Mouse (Mus musculus) midbrain, embryonic 13.5 days (tissue): Measurements from ENCODE around the gene Crocc. TPM values are rescaled to one million over a fixed set of nuclear protein-coding genes. Genes with fewer than 3 reads are reported as not detected.

Source experiments
- ATAC-seq: fragments of 200-750 bp; cut with Nextera tagmentation; 2 replicates; pipeline ENCODE4 v1.8.0; 2017; ENCODE audit warnings: mild to moderate bottlenecking, moderate TSS enrichment, moderate library complexity
- H3K27ac ChIP-seq: fragments of 300-500 bp; sonication (generic); 2 replicates; pipeline ENCODE4 v1.5.1; 2015; ENCODE audit warnings: inconsistent platforms, mild to moderate bottlenecking, moderate library complexity
- H3K27me3 ChIP-seq: fragments of 300-500 bp; sonication (generic); 2 replicates; pipeline ENCODE4 v1.6.1; 2015; ENCODE audit warnings: mild to moderate bottlenecking, inconsistent platforms
- H3K36me3 ChIP-seq: fragments of 300-500 bp; sonication (generic); 2 replicates; pipeline ENCODE4 v1.6.1; 2015; ENCODE audit warnings: mild to moderate bottlenecking, inconsistent platforms
- H3K4me1 ChIP-seq: fragments of 300-500 bp; sonication (generic); replicated peaks from 2 replicates; pipeline ENCODE4 v1.6.1; 2015; ENCODE audit warnings: inconsistent platforms
- H3K4me2 ChIP-seq: fragments of 300-500 bp; sonication (generic); replicated peaks from 2 replicates; pipeline ENCODE4 v1.6.1; 2015; ENCODE audit warnings: moderate library complexity, mild to moderate bottlenecking, inconsistent platforms
- H3K4me3 ChIP-seq: fragments of 300-500 bp; sonication (generic); replicated peaks from 2 replicates; pipeline ENCODE4 v1.5.1; 2015; ENCODE audit warnings: mild to moderate bottlenecking, inconsistent platforms
- H3K9ac ChIP-seq: fragments of 300-500 bp; sonication (generic); replicated peaks from 2 replicates; pipeline ENCODE4 v1.6.1; 2015; ENCODE audit warnings: mild to moderate bottlenecking, inconsistent platforms
- H3K9me3 ChIP-seq: fragments of 300-500 bp; sonication (generic); 2 replicates; pipeline ENCODE4 v1.6.1; 2016; ENCODE audit warnings: mild to moderate bottlenecking, inconsistent platforms
- WGBS: fragments of 180-500 bp; shearing (Covaris S2); methylation state at CpG from one replicate; pipeline ENCODE4 v1.1.7; 2015; 5-methylcytosine and 5-hydroxymethylcytosine counted together
- polyA plus RNA-seq: library from polyadenylated mRNA; unstranded; fragments of >200 nt; fragmentation: Nextera tagmentation; extraction: Ambion mirVana; gene quantifications from 2 replicates; pipeline ENCODE4 v1.2.1, GENCODE M21; 2015

The Crocc gene
- polyA plus RNA-seq, 1 experiment from 2014 or later: 8.8 TPM

DNA sequence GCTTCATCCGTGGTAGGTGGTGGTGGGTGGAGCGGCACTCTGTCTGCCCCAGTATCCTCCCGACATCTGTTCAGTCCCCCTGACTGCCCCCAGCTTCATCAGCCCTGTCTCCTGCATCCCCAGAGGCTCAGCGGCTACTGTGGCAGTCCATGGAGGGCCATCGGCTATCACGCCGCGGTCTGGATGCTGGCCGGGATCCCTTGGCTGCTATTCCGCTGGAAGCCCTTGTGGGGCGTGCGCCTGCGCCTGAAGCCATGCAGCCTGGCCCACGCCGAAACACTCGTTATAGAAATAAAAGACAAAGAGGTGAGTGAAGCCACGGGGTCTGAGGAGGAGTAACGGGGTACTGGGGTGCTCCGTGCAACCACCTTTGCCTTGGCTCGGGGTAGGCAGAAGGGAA lies 68.1 kb downstream of the Crocc start:
- H3K36me3 ChIP-seq: peaks cover 70% of the 10 kb centered on the region
- WGBS: 84% methylated on average over 20 of the region's 20 CpGs

DNA sequence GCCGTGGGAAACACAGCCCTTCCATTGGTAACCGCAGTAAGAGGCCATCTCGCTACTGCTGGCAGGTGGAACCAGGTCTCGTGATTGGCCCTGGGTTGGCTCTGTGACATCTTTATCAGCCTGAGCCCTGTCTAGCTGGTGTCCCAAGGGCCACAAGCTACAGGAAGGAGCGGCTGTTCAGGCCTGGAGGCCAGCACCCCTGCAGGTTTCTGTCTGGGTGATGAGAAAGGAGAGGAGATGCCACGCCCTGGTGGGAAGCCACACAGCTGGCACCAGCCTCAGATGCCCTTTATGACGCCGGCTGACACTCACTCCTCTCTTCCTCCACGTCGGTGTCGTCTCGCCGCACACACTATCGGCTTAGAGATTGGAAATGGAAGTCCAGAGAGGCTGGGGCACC lies 70.9 kb downstream of the Crocc start:
- ATAC-seq: no peak
- 88% methylated on average over 14 of the region's 14 CpGs for WGBS

More for the DNA sequence above, 68.1 kb downstream of the Crocc start:
- ATAC-seq: no peak
- no peak overlapping the region for H3K4me3 ChIP-seq
- H3K9me3 ChIP-seq: no peaks in the 10 kb centered on the region
- no peaks in the 10 kb centered on the region for H3K27me3 ChIP-seq
- H3K4me2 ChIP-seq: no peak overlapping the region
- H3K4me1 ChIP-seq: peaks cover 32% of the 10 kb centered on the region
- H3K9ac ChIP-seq: no peak overlapping the region
- H3K27ac ChIP-seq: no peak overlapping the region

DNA sequence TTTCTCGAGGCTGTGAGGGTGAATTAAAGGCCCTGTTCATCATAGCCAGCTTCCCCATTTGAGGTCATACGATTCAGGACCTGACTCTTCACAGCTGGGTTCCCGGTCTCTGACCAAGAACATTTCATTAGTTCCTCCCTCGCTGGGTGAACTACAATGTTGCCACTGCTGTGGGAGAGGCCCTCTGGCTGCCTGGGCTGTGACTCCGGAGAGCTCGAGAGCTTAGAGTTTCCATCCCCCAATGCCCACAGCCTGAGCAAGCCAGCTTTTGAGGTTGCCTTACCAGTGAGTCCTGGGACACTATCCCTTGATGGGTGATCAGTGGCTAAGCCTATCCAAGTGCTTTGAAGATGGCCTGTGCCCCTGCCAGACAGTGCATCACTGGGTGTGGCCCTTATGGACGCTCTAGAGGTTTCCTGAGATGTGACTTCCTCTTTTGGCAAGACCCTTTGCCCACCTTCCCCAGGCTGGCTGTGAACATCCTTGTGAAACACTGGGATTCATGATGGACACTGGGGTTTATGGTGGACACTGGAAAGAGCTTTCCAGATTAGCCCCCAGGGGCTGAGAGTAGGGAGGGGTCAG lies 71.6 kb downstream of the Crocc start:
- Histone ChIP-seq H3K36me3 (peaks cover 36% of the 10 kb centered on the region), H3K9me3 (no peaks in the 10 kb centered on the region), H3K4me3 (peak overlapping the region; percentile 91), H3K27me3 (no peaks in the 10 kb centered on the region), H3K4me2 (peak overlapping the region; percentile 83), H3K9ac (peak overlapping the region; percentile 97), H3K27ac (no peak overlapping the region), H3K4me1 (peaks cover 41% of the 10 kb centered on the region)
- WGBS: 62% methylated on average over 7 of the region's 7 CpGs
- no peak for ATAC-seq

More for the DNA sequence above, 70.9 kb downstream of the Crocc start:
- no peak overlapping the region for H3K4me2 ChIP-seq
- no peak overlapping the region for H3K9ac ChIP-seq
- H3K9me3 ChIP-seq: no peaks in the 10 kb centered on the region
- peaks cover 43% of the 10 kb centered on the region for H3K36me3 ChIP-seq
- H3K4me1 ChIP-seq: peaks cover 41% of the 10 kb centered on the region
- no peak overlapping the region for H3K4me3 ChIP-seq
- no peaks in the 10 kb centered on the region for H3K27me3 ChIP-seq
- no peak overlapping the region for H3K27ac ChIP-seq

DNA sequence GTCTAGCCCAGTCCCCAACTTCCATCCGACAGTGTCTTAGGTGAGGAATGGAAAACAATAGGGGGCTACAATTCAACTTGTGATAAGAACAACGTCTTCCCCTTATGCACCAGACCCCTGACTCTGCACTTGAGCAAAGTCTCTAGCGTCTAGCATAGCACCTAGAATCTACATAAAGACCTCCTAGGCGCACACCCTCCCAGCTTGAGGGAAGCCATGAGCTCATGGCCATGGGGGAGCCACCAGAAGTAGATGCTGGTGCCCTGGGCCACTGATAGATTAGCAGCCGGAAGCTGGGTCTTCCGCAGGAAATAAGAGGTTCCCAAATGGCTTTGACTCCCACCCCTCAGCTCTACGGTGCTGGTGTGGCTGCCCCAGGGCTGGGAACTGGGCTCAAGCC lies 72.9 kb downstream of the Crocc start:
- Histone ChIP-seq H3K27ac (peak overlapping the region; percentile 87; the same call in 1 of the 2 replicates), H3K4me1 (peaks cover 49% of the 10 kb centered on the region), H3K4me2 (peak overlapping the region; percentile 83), H3K4me3 (peak overlapping the region; percentile 91), H3K36me3 (peaks cover 24% of the 10 kb centered on the region), H3K9me3 (no peaks in the 10 kb centered on the region), H3K27me3 (no peaks in the 10 kb centered on the region), H3K9ac (peak overlapping the region; percentile 97)
- peak; percentile 4; the same call in 1 of the 2 replicates for ATAC-seq
- 32% methylated on average over 7 of the region's 7 CpGs for WGBS

DNA sequence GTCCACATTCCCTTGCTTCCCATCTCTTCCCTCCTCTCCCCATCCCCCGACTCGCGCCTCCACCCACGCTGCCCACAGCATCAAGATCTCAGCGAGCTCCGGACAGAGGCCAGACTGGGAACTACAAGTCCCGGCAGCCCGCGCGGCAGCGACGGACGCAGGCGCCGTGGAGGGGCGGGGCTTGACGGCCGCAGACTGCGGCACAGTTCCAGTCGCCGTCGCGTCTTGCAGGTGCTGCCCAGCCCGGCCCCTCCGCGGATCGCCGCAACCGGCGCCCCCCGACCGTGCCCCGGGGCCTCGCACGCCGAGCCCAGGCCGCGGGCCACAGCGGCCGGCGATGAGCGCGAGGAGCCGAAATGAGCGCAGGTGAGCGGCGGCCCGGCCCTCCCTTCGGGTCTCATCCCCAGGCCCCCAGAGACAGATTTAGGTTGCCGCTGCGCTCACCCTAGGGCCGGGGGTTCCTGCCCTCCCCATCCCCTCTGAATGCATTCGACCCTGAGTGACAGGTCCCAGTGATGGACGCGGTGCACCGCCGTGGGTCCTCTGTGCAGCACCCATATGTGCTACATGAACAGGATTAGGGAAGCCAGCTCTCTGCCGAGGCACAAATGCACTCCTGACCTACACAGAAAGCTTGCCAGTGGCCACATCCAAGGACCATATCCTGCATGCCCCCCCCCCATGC lies 73.5 kb downstream of the Crocc start, which contains the start of gene Atp13a2:
Atp13a2 (plus strand) TSS at position 163 of the 685 bp plus-strand sequence.
- Histone ChIP-seq H3K4me2 (peak within 1 kb of the TSS; percentile 83), H3K9ac (peak within 1 kb of the TSS; percentile 97), H3K9me3 (no peaks in the 10 kb centered on the region), H3K27ac (peak within 1 kb of the TSS; percentile 87), H3K36me3 (peaks cover 17% of the 10 kb centered on the region), H3K27me3 (no peaks in the 10 kb centered on the region), H3K4me1 (peaks cover 49% of the 10 kb centered on the region), H3K4me3 (peak within 1 kb of the TSS; percentile 91)
- peak; percentile 92 for ATAC-seq
- 1% methylated on average over 58 of the region's 58 CpGs for WGBS

DNA sequence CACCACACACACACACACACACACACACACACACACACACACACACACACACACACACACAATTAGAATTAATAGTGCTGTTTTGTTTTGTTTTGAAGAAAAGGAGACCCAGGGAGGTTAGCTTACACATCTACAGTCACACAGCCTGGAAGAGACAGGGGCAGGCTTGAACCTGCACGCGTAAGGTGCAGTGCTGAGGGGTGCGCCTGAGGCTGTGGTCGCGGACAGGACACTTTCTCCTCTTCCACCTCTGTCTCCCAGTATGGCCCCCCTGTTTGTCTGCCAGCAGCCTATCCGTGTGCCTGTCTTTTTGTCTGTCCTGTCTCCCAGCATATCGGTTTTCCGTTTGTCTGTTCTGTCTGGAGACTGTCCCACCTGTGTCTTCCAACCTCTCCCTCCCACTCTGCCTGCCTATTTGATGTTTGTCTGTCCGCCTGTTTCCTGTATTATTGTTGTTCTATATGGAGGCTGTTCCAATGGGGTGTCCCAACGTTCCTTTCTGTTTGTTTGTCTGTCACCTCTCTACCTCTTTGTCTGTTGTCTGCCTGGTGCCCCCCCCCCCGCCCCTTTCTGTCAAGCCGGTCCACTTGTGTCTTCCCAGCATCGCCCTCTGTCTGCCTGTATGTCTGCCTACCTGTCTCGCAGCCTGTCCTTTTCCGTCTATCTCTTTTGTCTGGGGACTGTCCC lies 74.2 kb downstream of the Crocc start:
- peak; percentile 11 for ATAC-seq
- H3K27ac ChIP-seq: peak overlapping the region; percentile 87
- peaks cover 49% of the 10 kb centered on the region for H3K4me1 ChIP-seq
- H3K9ac ChIP-seq: peak overlapping the region; percentile 97
- H3K4me3 ChIP-seq: peak overlapping the region; percentile 91
- H3K27me3 ChIP-seq: no peaks in the 10 kb centered on the region
- peak overlapping the region; percentile 83 for H3K4me2 ChIP-seq
- peaks cover 14% of the 10 kb centered on the region for H3K36me3 ChIP-seq
- WGBS: 29% methylated on average over 15 of the region's 15 CpGs
- no peaks in the 10 kb centered on the region for H3K9me3 ChIP-seq

DNA sequence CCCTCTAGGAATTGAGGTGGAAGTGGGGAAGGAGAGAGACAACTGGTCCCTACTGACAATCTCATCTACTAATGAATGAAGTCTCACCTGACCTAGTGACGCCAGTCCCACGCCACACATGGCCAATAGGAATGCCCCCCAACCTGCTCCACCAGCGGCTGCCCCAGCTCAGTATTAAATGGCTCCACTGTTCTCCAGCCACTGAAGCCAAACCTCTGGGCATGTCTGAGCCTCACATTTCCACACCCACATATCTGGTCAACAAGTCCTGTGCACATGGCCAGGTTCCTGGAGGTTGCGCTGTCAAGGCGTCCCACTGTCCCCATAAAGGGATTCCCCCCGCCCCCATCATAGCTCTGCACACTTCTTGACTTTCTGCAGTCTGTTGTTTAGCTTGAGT lies 75.8 kb downstream of the Crocc start:
- H3K9ac ChIP-seq: no peak overlapping the region
- no peaks in the 10 kb centered on the region for H3K9me3 ChIP-seq
- no peak overlapping the region for H3K4me2 ChIP-seq
- H3K4me1 ChIP-seq: peaks cover 40% of the 10 kb centered on the region
- no peak overlapping the region for H3K27ac ChIP-seq
- H3K27me3 ChIP-seq: no peaks in the 10 kb centered on the region
- H3K36me3 ChIP-seq: peaks cover 20% of the 10 kb centered on the region
- no peak overlapping the region for H3K4me3 ChIP-seq
- 91% methylated on average over 6 of the region's 6 CpGs for WGBS
- no peak for ATAC-seq

DNA sequence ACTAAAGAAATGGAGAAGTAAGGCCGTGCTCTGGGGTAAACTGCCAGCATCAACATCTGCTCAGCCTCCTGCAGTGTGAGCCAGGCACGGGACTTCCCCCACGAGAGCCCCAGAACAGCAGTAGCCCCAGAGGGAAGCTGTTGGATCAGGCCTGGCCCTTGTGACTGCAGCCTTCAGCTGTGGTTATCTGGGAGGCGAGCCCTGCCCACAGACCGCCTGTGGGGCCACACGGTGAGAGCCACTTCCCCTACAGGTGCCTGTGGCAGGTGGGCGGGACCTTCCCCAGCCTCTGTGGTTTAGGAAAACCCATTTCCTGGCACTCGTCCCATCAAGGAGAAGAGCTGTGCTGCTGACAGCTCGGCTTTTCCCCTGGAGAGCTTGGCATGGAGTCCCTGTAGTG lies 76.9 kb downstream of the Crocc start:
- Histone ChIP-seq H3K36me3 (peaks cover 31% of the 10 kb centered on the region), H3K9me3 (no peaks in the 10 kb centered on the region), H3K4me3 (no peak overlapping the region), H3K4me2 (no peak overlapping the region), H3K27ac (peak overlapping the region; percentile 35), H3K4me1 (peaks cover 29% of the 10 kb centered on the region), H3K9ac (no peak overlapping the region), H3K27me3 (no peaks in the 10 kb centered on the region)
- ATAC-seq: no peak
- WGBS: 23% methylated on average over 9 of the region's 9 CpGs

DNA sequence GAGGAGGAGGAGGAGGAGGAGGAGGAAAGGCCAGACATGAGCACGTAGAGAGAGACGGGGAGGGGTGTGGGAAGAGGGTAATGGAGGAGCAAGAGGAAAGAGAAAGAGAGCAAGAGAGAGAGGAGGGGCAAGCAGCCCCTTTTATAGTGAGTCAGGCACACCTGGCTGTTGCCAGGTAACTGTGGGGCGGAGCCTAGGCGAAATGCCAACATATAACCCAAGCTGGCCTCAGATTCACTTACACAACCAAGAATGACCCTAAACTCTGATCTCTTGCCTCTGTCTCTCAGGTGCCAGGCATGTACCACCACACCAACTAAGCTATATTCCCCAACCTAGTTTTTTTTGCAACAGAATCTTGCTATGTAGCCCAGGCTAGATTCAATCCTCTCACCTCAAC lies 77.5 kb downstream of the Crocc start:
- Histone ChIP-seq H3K27ac (peak overlapping the region; percentile 35; the same call in 1 of the 2 replicates), H3K36me3 (peaks cover 36% of the 10 kb centered on the region), H3K9me3 (no peaks in the 10 kb centered on the region), H3K4me2 (no peak overlapping the region), H3K27me3 (no peaks in the 10 kb centered on the region), H3K9ac (no peak overlapping the region), H3K4me1 (peaks cover 23% of the 10 kb centered on the region), H3K4me3 (no peak overlapping the region)
- WGBS: 54% methylated on average over 4 of the region's 4 CpGs
- ATAC-seq: no peak

DNA sequence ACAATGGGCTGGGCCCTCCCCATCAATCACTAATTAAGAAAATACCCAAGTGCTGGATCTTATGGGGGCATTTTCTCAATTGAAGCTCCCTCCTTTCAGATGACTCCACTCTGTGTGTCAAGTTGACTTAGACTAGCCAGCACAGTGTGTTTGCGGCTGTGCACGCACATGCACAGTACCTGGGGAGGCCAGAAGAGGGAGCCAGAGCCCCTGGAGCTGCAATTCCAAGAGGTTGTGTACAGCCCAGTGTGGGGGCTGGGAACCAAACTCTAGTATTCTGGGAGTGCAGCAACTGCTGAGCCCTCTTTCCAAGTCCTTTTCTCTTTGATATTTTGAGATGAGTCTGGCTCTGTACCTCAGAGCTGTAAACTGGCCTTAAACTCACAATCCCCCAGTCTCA lies 78.7 kb downstream of the Crocc start:
- no peak for ATAC-seq
- Histone ChIP-seq H3K4me1 (peaks cover 15% of the 10 kb centered on the region), H3K4me3 (no peak overlapping the region), H3K27ac (no peak overlapping the region), H3K36me3 (peaks cover 48% of the 10 kb centered on the region), H3K27me3 (no peaks in the 10 kb centered on the region), H3K9ac (no peak overlapping the region), H3K4me2 (no peak overlapping the region), H3K9me3 (no peaks in the 10 kb centered on the region)
- 89% methylated on average over 2 of the region's 2 CpGs for WGBS

DNA sequence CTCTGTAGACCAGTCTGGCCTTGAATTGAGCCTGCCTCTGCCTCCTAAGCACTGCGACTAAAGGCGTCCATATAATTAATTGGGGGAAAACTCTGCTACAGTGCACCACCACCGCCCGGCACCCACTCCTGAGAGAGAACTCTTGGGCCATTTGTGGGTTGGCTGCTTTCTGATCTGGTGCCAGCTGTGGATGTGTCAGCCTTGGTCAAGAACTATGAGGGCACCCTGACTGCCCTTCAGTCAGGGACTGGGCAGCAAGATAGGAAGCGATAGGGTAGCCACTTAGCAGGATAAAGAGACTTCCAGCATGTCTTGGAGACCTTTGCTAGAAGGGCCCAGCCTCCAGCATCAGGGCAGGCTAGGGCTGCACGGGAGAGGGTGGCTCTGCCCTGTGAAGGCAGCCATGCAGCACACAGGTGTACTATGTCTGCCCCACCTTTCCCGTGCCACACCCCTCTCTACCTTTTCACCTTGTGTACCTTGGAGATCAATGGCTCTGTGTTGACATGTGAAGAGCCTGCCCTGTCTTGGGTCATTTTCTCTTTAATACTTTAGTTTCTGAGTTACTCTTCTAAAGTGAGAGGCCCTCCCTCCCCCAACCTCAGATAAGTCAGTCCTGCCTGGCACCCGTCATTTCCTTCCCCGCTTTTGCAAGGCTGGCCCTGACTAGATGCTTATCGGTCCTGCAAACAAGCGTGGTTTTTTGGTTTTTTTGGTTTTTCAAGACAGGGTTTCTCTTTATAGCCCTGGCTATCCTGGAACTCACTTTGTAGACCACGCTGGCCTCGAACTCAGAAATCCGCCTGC lies 82.3 kb downstream of the Crocc start:
- no peak overlapping the region for H3K4me2 ChIP-seq
- H3K36me3 ChIP-seq: peaks cover 83% of the 10 kb centered on the region
- H3K27me3 ChIP-seq: no peaks in the 10 kb centered on the region
- no peak for ATAC-seq
- 0 out of 2 replicates have a peak, but pooled peaks cover 3% of the 10 kb centered on the region for H3K4me1 ChIP-seq
- no peaks in the 10 kb centered on the region for H3K9me3 ChIP-seq
- WGBS: 96% methylated on average over 14 of the region's 14 CpGs
- no peak overlapping the region for H3K9ac ChIP-seq
- no peak overlapping the region for H3K4me3 ChIP-seq
- H3K27ac ChIP-seq: no peak overlapping the region
